Mouse (Mus musculus) stomach, embryonic 14.5 days (tissue): Measurements from ENCODE around the gene Ufsp1. TPM values are rescaled to one million over a fixed set of nuclear protein-coding genes. Genes with fewer than 3 reads are reported as not detected.
"Not testable (repeated sequence)": the region's sequence is repeated elsewhere in the genome, so short reads cannot be mapped to it uniquely, and the experiment has no call there.

Source experiments
- ATAC-seq: fragments of 200-750 bp; cut with Nextera tagmentation; 2 replicates; pipeline ENCODE4 v1.8.0; 2017; ENCODE audit warnings: low read depth, moderate TSS enrichment; ENCODE audit not compliant: insufficient number of reproducible peaks, insufficient read depth, low FRiP score
- H3K27ac ChIP-seq: fragments of 300-500 bp; sonication (generic); 2 replicates; pipeline ENCODE4 v1.5.1; 2014; ENCODE audit warnings: mild to moderate bottlenecking, low read length, moderate library complexity, mixed read lengths
- H3K27me3 ChIP-seq: fragments of 300-500 bp; sonication (generic); 2 replicates; pipeline ENCODE4 v1.6.1; 2014; ENCODE audit warnings: low read length, control low read depth, mixed read lengths; ENCODE audit not compliant: control insufficient read depth, insufficient read depth
- H3K36me3 ChIP-seq: fragments of 300-500 bp; sonication (generic); 2 replicates; pipeline ENCODE4 v1.6.1; 2014; ENCODE audit warnings: mild to moderate bottlenecking, control low read depth, low read length, moderate library complexity, mixed read lengths; ENCODE audit not compliant: control insufficient read depth, insufficient read depth
- H3K4me1 ChIP-seq: fragments of 300-500 bp; sonication (generic); 2 replicates; pipeline ENCODE4 v1.6.1; 2014; ENCODE audit warnings: low read length, control low read depth, mixed read lengths; ENCODE audit not compliant: control insufficient read depth, insufficient read depth
- H3K4me2 ChIP-seq: fragments of 300-500 bp; sonication (generic); replicated peaks from 2 replicates; pipeline ENCODE4 v1.6.1; 2014; ENCODE audit warnings: low read depth, low read length, control low read depth
- H3K4me3 ChIP-seq: fragments of 300-500 bp; sonication (generic); 2 replicates; pipeline ENCODE4 v1.5.1; 2014; ENCODE audit warnings: low read depth, low read length, control low read depth
- H3K9ac ChIP-seq: fragments of 300-500 bp; sonication (generic); replicated peaks from 2 replicates; pipeline ENCODE4 v1.6.1; 2014; ENCODE audit warnings: low read depth, mild to moderate bottlenecking, control low read depth, low read length, moderate library complexity, mixed read lengths
- H3K9me3 ChIP-seq: fragments of 300-500 bp; sonication (generic); 2 replicates; pipeline ENCODE4 v1.6.1; 2016; ENCODE audit warnings: low read depth, low read length, control low read depth; ENCODE audit not compliant: control insufficient read depth
- whole genome bisulfite sequencing: fragments of 180-500 bp; shearing (Covaris S2); extraction: QIAGEN DNeasy Blood & Tissue Kit; methylation state at CpG from one replicate; pipeline ENCODE4 v1.1.7; 2014; 5-methylcytosine and 5-hydroxymethylcytosine counted together
- polyA plus RNA-seq: library from polyadenylated mRNA; unstranded; fragments of >200 nt; fragmentation: Nextera tagmentation; extraction: Ambion mirVana; gene quantifications from 2 replicates; pipeline ENCODE4 v1.2.1, GENCODE M21; 2014

The Ufsp1 gene
- polyA plus RNA-seq: 8.1 and 8.5 TPM in 2 replicates

DNA sequence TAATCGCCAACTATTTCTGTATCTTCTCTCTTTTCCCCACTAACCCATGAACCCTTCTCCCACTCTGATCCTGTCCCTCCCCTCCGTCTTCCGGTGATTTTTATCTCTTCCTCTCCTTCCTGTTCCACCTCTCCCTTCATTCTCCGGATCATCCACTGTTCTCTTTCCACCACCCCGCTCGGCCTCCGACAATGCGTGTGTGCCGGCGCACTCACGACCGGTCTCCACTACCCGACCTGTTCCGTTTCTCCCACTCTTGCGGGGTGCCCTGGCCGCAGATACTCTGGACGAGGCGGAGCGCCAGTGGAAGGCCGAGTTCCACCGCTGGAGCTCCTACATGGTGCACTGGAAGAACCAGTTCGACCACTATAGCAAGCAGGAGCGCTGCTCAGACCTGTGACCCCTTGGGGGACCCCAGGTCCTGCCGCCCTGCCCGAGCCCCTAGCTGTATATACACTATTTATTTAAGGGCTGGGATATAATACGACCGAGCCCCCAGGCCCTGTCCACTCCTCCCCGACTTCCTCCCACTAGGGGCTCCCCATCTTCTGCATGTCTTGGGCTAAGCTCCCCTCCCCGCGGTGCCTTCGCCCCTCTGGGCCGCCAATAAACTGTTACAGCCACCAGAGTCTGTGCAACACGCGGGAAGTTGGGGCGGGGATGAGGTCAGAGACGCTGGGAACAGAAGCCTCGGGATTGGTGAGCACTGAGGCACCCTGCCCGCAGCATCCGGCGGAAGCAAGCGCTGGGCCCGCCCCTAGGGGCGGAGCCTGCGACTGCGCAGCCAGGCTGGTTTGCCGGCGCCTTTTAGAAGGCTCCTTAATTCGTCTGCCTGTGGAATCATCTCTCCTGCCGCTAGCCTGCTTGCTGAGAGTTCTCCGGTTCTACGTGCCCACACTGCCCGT, at the start of gene Ufsp1:
Gene Ufsp1 (plus strand): TSS at position 791 of the 905 bp plus-strand sequence.
- peak within 1 kb of the TSS; percentile 97 for H3K27ac ChIP-seq
- WGBS: under 1% methylated on average over 52 of the region's 52 CpGs
- H3K4me1 ChIP-seq: peaks cover 12% of the 10 kb centered on the region; the same call in 1 of the 2 replicates
- peak within 1 kb of the TSS; percentile 89 for H3K4me2 ChIP-seq
- 0 out of 2 replicates have a peak, but pooled peaks cover under 1% of the 10 kb centered on the region for H3K27me3 ChIP-seq
- no peaks in the 10 kb centered on the region for H3K9me3 ChIP-seq
- peaks cover 37% of the 10 kb centered on the region for H3K36me3 ChIP-seq
- peak within 1 kb of the TSS; percentile 79 for H3K9ac ChIP-seq
- peak; percentile 95 for ATAC-seq
- peak within 1 kb of the TSS; percentile 48 for H3K4me3 ChIP-seq

DNA sequence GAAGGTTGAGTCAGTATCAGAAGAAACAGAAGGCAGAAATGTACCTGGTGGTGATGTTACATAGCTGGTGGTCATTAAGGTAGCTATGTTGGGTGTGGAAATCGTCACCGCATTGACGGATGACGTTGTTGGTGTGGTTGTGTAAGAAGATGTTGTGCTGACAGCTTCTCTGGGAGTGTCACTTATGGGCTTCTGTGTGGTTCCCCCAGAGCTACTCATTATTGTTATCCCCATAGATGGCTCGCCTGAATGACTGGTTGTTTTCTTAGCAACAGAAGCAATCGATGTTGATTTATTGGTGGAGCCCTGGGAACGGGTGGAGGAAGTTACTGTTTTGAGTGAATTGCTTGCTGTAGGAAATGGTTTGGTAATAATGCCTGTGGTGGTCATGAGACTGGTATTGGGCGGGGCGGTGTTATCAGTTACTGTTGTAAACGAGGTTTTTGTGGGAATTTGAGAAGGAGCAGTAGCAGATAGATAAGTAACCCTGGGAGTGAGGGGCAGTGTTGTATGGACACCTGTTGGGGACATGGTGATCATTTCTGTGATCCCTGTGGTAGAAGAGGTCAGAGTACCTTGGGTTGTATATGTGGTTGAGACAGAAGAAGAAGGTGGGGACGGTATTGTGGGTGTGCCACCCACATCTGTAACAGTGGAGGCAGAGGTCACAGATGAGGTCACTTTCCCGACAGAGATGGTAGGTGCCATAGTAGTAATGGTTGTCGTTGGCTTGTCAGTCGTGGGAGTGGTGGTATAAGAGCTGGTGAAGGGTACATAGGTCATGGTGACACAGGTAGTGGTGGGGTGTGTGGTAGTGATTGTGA, 30.3 kb upstream of the Ufsp1 start:
- Histone ChIP-seq H3K4me2 (no peak overlapping the region), H3K36me3 (no peaks in the 10 kb centered on the region), H3K27me3 (no peaks in the 10 kb centered on the region), H3K27ac (no peak overlapping the region), H3K9me3 (no peaks in the 10 kb centered on the region), H3K4me3 (no peak overlapping the region), H3K4me1 (no peaks in the 10 kb centered on the region), H3K9ac (no peak overlapping the region)
- no peak for ATAC-seq
- 72% methylated on average over 14 of the region's 14 CpGs for WGBS

DNA sequence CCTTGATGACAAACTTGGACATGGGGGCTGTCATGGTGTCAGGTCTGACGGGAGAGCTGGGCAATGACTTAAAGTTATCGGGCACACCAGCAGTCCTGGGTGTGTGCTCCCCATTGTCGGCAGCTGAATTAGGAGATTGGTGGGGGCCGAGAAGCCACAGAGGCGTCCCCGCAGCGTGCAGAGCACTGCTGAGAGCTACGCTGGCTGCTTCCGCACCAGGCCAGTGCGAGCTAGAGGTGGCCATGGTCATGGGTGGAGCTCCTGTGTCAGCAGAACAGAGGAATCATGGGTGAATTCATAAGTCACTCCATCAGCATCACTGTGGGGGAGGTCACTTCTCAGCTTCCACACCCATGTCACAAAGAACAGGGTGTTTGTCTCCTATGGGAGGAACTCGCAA, 29.6 kb upstream of the Ufsp1 start:
- WGBS: 89% methylated on average over 11 of the region's 11 CpGs
- no peak overlapping the region for H3K27ac ChIP-seq
- H3K27me3 ChIP-seq: no peaks in the 10 kb centered on the region
- no peaks in the 10 kb centered on the region for H3K36me3 ChIP-seq
- no peak overlapping the region for H3K4me3 ChIP-seq
- no peak for ATAC-seq
- H3K9ac ChIP-seq: no peak overlapping the region
- H3K4me2 ChIP-seq: no peak overlapping the region
- H3K9me3 ChIP-seq: no peaks in the 10 kb centered on the region
- no peaks in the 10 kb centered on the region for H3K4me1 ChIP-seq

DNA sequence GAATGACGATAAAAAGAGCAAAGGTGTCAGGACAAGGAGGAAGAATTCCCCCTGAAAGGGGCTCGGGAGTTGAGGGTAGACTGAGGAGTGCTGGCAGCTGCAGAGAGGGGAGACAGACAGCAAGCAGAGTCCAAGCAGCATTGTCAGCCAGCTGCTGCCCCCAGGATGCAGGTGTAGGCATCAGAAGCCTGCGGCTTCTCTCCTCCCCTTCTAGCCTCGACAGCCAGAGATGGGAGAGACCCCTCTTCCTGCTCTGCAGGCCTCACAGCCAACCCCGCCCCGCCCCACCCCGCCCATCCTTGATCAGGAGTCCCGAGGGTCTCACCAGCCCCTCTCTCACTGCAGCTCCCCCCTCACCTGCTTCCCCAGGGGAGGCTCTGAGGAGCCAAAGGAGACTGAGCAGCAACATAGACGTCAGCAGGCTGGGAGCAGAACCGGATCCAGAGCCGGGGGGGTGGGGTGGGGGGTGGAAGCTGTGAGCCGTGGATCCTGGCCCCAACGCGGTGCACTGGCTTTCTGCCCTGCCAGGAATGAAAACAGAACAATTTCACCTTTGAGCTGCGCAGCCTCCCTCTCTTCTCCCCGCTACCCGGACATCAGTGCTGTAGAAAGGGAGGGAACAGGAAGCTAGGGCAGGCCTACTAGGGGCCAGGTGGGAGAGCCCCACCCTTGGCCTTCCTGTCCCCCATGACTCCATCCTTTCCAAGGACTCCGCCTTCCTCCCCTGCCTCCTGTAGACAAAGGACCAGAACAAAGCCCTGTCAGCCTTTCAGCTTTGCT, 26.1 kb upstream of the Ufsp1 start:
- no peak overlapping the region for H3K9ac ChIP-seq
- no peak for ATAC-seq
- H3K36me3 ChIP-seq: no peaks in the 10 kb centered on the region
- 0 out of 2 replicates have a peak overlapping the region, but pooled peaks have one; percentile 18 for H3K4me2 ChIP-seq
- H3K27me3 ChIP-seq: no peaks in the 10 kb centered on the region
- 24% methylated on average over 18 of the region's 18 CpGs for WGBS
- no peak overlapping the region for H3K27ac ChIP-seq
- H3K4me3 ChIP-seq: no peak overlapping the region
- no peaks in the 10 kb centered on the region for H3K9me3 ChIP-seq
- H3K4me1 ChIP-seq: no peaks in the 10 kb centered on the region

DNA sequence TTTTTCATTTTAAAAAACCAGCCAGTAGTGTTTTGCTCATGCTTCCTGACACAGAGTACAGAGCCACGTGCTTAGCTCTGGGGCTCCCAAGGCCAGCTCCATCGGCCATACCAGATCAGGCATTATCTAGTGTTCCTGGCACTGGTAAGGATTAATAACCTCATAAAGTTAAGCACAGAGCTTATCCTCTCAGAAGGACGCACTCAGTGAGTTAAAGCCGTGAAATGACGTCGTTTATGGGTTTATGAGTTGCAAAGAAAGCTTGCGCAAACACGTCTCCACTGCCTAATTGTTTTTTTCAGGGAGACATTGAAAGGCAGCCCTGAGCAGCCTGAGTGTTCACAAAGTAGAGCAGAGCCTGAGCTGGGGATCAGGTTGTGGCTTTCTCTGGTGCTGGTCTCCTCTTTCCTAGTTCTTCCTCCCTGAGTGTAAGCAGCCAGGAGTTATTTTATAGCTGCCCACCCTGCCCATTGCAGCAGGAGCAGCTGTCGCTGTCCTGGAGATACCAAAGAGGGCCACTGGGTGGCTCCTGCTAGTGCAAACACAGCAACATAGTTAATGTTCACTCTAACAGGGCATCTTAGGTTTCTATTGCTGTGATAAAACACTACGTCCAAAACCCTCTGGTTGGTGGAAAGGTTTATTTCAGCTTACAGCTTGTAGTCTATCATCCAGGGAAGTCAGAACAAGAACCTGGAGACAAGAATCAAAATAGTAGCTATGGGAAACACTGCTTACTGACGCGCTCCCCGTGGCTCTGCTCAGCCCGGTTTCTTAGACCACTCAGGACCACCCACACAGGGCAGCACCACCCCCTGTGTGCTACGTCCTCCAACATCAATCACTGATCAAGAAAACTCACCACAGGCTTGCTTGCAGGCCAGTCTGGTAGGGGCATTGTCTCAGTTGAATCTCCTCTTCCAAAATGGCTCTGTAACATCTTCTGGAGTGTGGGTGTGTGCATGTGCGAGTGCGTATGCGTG, 16.8 kb upstream of the Ufsp1 start:
- no peak for ATAC-seq
- Histone ChIP-seq H3K36me3 (no peaks in the 10 kb centered on the region), H3K27ac (no peak overlapping the region), H3K27me3 (no peaks in the 10 kb centered on the region), H3K9ac (no peak overlapping the region), H3K4me1 (no peaks in the 10 kb centered on the region), H3K4me3 (no peak overlapping the region), H3K9me3 (no peaks in the 10 kb centered on the region), H3K4me2 (no peak overlapping the region)
- WGBS: 38% methylated on average over 18 of the region's 18 CpGs

DNA sequence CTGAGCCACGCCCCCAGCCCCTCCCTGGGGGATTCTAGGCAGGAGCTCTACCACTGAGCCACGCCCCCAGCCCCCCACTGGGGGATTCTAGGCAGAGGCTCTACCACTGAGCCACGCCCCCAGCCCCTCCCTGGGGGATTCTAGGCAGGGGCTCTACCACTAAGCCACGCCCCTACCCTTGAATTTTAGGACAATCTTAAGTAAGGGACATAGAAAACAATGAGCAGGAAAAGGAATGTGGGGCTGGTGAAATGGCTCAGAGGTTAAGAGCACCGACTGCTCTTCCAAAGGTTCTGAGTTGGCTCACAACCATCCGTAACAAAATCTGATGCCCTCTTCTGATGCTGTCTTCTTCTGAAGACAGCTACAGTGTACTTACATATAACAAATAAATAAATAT, 10.0 kb upstream of the Ufsp1 start:
- H3K36me3 ChIP-seq, H3K4me3 ChIP-seq, H3K9ac ChIP-seq, ATAC-seq, H3K27ac ChIP-seq, H3K4me2 ChIP-seq, H3K9me3 ChIP-seq: not testable (repeated sequence)
- Histone ChIP-seq H3K27me3 (peaks cover 16% of the 10 kb centered on the region; the same call in 1 of the 2 replicates), H3K4me1 (peaks cover 19% of the 10 kb centered on the region; the same call in 1 of the 2 replicates)
- 81% methylated on average over 5 of the region's 6 CpGs for WGBS

DNA sequence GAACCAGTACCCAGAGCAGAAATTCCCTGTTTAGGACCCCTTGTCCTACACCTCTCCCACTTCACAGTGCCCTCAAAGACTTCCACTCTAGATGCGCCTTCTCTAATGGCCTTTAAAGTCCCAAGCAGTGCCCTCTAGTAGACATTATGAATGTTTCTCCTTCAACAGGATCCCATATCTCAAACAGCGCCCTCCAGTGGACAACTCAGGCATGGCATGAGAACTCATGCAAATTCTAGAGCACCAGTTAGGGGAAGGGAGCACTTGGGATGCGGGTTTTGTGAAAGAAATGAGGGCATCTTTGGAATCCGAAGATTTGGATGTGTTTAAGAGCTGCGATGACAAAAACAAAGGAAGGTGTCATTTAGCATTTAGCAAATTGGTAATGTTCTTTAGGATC, 9.4 kb upstream of the Ufsp1 start:
- Histone ChIP-seq H3K27ac (no peak overlapping the region), H3K4me3 (no peak overlapping the region), H3K9ac (no peak overlapping the region), H3K4me1 (peaks cover 19% of the 10 kb centered on the region; the same call in 1 of the 2 replicates), H3K27me3 (peaks cover 16% of the 10 kb centered on the region; the same call in 1 of the 2 replicates), H3K4me2 (no peak overlapping the region), H3K36me3 (no peaks in the 10 kb centered on the region), H3K9me3 (no peaks in the 10 kb centered on the region)
- ATAC-seq: no peak
- 63% methylated on average over 5 of the region's 5 CpGs for WGBS
